Mouse (Mus musculus) embryonic facial prominence, embryonic 13.5 days (tissue): ENCODE results near the gene Nlrp6. TPM values are rescaled to one million over a fixed set of nuclear protein-coding genes. Genes with fewer than 3 reads are reported as not detected.
"Not testable (repeated sequence)": the region's sequence is repeated elsewhere in the genome, so short reads cannot be mapped to it uniquely, and the experiment has no call there.

ENCODE experiments used
- ATAC-seq: fragments of 200-750 bp; cut with Nextera tagmentation; 2 replicates; pipeline ENCODE4 v1.8.0; 2017; ENCODE audit warnings: low read depth; ENCODE audit not compliant: insufficient number of reproducible peaks, insufficient read depth, low FRiP score, low TSS enrichment
- H3K27ac ChIP-seq: fragments of 300-500 bp; sonication (generic); 2 replicates; pipeline ENCODE4 v1.5.1; 2015; ENCODE audit warnings: moderate library complexity, mild to moderate bottlenecking, inconsistent platforms
- H3K27me3 ChIP-seq: fragments of 300-500 bp; sonication (generic); 2 replicates; pipeline ENCODE4 v1.6.1; 2015; ENCODE audit warnings: mild to moderate bottlenecking, inconsistent platforms
- H3K36me3 ChIP-seq: fragments of 300-500 bp; sonication (generic); 2 replicates; pipeline ENCODE4 v1.6.1; 2015; ENCODE audit warnings: mild to moderate bottlenecking, inconsistent platforms
- H3K4me1 ChIP-seq: fragments of 300-500 bp; sonication (generic); 2 replicates; pipeline ENCODE4 v1.6.1; 2015; ENCODE audit warnings: inconsistent platforms
- H3K4me2 ChIP-seq: fragments of 300-500 bp; sonication (generic); 2 replicates; pipeline ENCODE4 v1.6.1; 2015; ENCODE audit warnings: moderate library complexity, mild to moderate bottlenecking, inconsistent platforms
- H3K4me3 ChIP-seq: fragments of 300-500 bp; sonication (generic); 2 replicates; pipeline ENCODE4 v1.5.1; 2015; ENCODE audit warnings: mild to moderate bottlenecking, inconsistent platforms
- H3K9ac ChIP-seq: fragments of 300-500 bp; sonication (generic); 2 replicates; pipeline ENCODE4 v1.6.1; 2015; ENCODE audit warnings: mild to moderate bottlenecking, inconsistent platforms
- H3K9me3 ChIP-seq: fragments of 300-500 bp; sonication (generic); 2 replicates; pipeline ENCODE4 v1.6.1; 2016; ENCODE audit warnings: inconsistent platforms
- WGBS: fragments of 180-500 bp; shearing (Covaris S2); methylation state at CpG from one replicate; pipeline ENCODE4 v1.1.7; 2015; ENCODE audit warnings: mixed read lengths; 5-methylcytosine and 5-hydroxymethylcytosine counted together
- polyA plus RNA-seq: library from polyadenylated mRNA; unstranded; fragments of >200 nt; fragmentation: Nextera tagmentation; extraction: Ambion mirVana; gene quantifications from 2 replicates; pipeline ENCODE4 v1.2.1, GENCODE M21; 2015

Nlrp6 gene
- polyA plus RNA-seq, 1 experiment from 2014 or later = 0.20 TPM

DNA sequence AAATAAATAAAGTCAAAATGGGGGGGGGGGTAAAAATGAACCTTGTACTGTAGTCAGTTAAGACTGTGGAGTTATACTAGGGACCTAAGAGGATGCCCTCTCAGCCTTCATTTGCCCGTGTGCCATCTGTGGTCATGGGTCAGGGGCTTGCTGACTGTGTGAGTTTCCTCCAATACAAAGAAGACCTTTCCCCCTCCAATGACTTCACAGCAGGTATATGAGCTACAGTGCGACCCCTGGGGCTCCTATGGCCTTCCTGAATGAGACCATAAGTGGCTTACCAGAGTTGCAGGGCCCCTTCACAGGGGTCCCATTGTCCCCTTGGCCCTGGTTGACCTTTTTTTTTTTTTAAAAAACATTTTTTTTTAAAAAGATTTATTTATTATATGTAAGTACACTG, 40.7 kb downstream of the Nlrp6 start:
- Histone ChIP-seq H3K27me3 (no peaks in the 10 kb centered on the region), H3K4me1 (peaks cover 16% of the 10 kb centered on the region), H3K27ac (no peak overlapping the region), H3K4me3 (no peak overlapping the region), H3K4me2 (no peak overlapping the region), H3K9ac (no peak overlapping the region), H3K36me3 (no peaks in the 10 kb centered on the region), H3K9me3 (no peaks in the 10 kb centered on the region)
- no peak for ATAC-seq
- WGBS = 54% methylated on average over 2 of the region's 2 CpGs

DNA sequence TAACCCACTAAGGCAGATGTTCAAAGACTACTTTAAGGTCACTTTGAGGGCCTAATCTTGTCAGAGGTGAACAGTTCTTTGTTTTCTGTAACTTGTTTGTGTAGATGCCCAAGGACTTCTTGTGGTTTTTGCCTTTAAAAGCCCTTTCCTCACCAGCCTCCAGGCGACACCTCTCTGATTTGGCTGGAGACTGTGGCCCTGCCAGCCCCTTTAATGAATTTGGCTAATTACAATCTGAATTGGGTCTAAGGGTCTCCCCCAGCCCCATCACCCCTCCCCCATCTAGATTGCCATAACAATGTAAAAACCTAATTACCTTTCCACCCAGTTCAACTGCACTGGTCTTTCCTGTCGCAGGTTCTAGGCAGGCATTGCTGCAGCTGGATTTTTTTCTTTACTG, 42.0 kb downstream of the Nlrp6 start:
- no peaks in the 10 kb centered on the region for H3K9me3 ChIP-seq
- WGBS = 68% methylated on average over 2 of the region's 2 CpGs

DNA sequence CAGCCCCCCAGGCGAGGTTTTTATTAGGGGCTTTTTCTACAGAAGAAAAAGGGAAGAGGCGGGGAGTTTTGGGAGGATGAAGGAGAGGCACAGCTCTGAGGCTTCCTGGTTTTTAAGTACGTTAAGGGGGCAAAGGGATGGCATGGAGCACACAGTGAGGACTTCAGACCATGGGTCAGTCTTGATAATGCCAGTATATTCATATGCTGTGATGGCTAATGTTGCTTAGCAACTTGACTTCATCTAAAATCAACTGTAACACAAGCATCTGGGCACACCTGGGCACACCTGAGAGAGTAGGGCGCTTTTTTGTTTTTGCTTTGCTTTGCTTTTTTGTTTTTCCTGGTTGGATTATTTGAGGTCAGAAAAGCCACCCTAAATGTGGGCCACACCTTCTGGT, 46.2 kb downstream of the Nlrp6 start, which contains the start of gene Ifitm1:
TSS of gene Ifitm1 (plus strand) at position 301 of the 400 bp plus-strand sequence.
- H3K27me3 ChIP-seq = no peaks in the 10 kb centered on the region
- H3K9me3 ChIP-seq = no peaks in the 10 kb centered on the region
- no peak within 1 kb of the TSS for H3K9ac ChIP-seq
- no peaks in the 10 kb centered on the region for H3K36me3 ChIP-seq
- H3K4me2 ChIP-seq = peak within 1 kb of the TSS; percentile 53
- H3K4me1 ChIP-seq = peaks cover 33% of the 10 kb centered on the region
- ATAC-seq = no peak
- 85% methylated on average over 4 of the region's 4 CpGs for WGBS
- peak within 1 kb of the TSS; percentile 27 for H3K4me3 ChIP-seq
- H3K27ac ChIP-seq = peak within 1 kb of the TSS; percentile 85

More for the DNA sequence above, 42.0 kb downstream of the Nlrp6 start:
- no peak for ATAC-seq
- H3K4me1 ChIP-seq = peaks cover 16% of the 10 kb centered on the region
- H3K4me3 ChIP-seq = no peak overlapping the region
- H3K9ac ChIP-seq = no peak overlapping the region
- H3K27me3 ChIP-seq = no peaks in the 10 kb centered on the region
- H3K4me2 ChIP-seq = no peak overlapping the region
- H3K27ac ChIP-seq = no peak overlapping the region
- H3K36me3 ChIP-seq = no peaks in the 10 kb centered on the region

DNA sequence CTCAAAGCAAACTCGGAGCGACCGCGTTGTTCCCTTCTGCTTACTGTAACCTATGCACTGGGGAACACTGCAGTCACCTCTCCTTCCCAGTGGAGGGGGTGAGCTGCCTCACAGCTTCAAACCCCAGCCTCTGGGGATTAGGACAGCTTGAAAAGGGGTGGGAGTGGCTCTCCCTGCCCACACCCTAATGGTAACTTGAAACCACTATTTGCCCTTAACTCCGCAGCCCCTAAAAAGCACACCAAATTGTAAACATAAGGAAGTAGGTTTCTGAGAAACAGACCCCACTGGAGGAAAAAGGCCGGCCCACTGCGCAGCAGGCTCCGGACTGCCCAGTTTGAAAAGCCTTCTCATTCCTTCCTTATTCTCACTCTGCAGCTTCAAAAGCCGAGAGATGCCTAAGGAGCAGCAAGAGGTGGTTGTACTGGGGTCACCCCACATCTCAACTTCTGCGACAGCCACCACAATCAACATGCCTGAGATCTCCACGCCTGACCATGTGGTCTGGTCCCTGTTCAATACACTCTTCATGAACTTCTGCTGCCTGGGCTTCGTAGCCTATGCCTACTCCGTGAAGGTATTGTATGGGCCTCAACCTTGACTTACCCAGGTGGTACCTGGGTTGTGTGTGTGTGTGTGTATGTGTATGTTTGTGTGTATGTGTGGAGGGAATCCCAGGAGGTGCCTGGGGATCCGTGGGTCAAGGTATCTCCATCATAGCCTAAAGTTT, 47.3 kb downstream of the Nlrp6 start:
- Histone ChIP-seq H3K9me3 (no peaks in the 10 kb centered on the region), H3K9ac (no peak overlapping the region), H3K27me3 (no peaks in the 10 kb centered on the region), H3K36me3 (no peaks in the 10 kb centered on the region), H3K4me2 (peak overlapping the region; percentile 53), H3K27ac (peak overlapping the region; percentile 85), H3K4me1 (peaks cover 35% of the 10 kb centered on the region), H3K4me3 (peak overlapping the region; percentile 27)
- 8% methylated on average over 14 of the region's 14 CpGs for WGBS
- peak; percentile 61; the same call in 1 of the 2 replicates for ATAC-seq

- H3K27me3 ChIP-seq, H3K4me3 ChIP-seq, H3K9me3 ChIP-seq, ATAC-seq, H3K27ac ChIP-seq, H3K36me3 ChIP-seq, H3K9ac ChIP-seq: not testable (repeated sequence)
- 37% methylated on average over 3 of the region's 3 CpGs for WGBS
- Histone ChIP-seq H3K4me1 (peaks cover 41% of the 10 kb centered on the region), H3K4me2 (peak overlapping the region; percentile 53)
These were observed 48.0 kb downstream of the Nlrp6 start for GRCm38 (mm10) chr7:140968710-140969109.

DNA sequence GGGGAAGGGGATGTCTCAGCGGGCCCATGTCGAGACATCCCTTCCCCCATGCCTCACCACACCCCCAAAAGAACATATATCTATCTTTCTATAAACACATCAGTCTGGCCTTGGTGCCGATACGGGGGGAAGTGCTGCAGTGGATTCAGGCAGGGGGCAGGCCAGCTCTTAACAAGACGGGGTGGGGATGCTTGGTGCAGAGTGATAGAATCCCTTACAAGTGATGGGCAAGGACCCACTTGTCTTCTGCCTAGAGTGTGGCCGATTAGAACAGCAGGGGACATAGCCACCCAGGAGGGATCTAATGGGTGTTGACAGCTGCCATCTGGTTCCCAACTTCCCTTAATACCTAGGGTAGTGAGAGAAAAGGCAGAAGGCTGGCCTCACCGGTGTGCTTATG, 50.2 kb downstream of the Nlrp6 start:
- Histone ChIP-seq H3K27me3 (no peaks in the 10 kb centered on the region), H3K36me3 (no peaks in the 10 kb centered on the region), H3K27ac (peak overlapping the region; percentile 65), H3K9ac (no peak overlapping the region), H3K4me1 (peaks cover 54% of the 10 kb centered on the region), H3K9me3 (no peaks in the 10 kb centered on the region), H3K4me2 (no peak overlapping the region), H3K4me3 (no peak overlapping the region)
- ATAC-seq = no peak
- 46% methylated on average over 7 of the region's 7 CpGs for WGBS

GRCm38 (mm10) chr7:140971479-140972171, 50.9 kb downstream of the Nlrp6 start:
- peak; percentile 58; the same call in 1 of the 2 replicates for ATAC-seq
- Histone ChIP-seq H3K4me2 (no peak overlapping the region), H3K36me3 (no peaks in the 10 kb centered on the region), H3K9me3 (no peaks in the 10 kb centered on the region), H3K4me1 (peaks cover 54% of the 10 kb centered on the region), H3K4me3 (no peak overlapping the region), H3K27me3 (no peaks in the 10 kb centered on the region), H3K9ac (no peak overlapping the region), H3K27ac (peak overlapping the region; percentile 65)
- WGBS = 59% methylated on average over 8 of the region's 8 CpGs

DNA sequence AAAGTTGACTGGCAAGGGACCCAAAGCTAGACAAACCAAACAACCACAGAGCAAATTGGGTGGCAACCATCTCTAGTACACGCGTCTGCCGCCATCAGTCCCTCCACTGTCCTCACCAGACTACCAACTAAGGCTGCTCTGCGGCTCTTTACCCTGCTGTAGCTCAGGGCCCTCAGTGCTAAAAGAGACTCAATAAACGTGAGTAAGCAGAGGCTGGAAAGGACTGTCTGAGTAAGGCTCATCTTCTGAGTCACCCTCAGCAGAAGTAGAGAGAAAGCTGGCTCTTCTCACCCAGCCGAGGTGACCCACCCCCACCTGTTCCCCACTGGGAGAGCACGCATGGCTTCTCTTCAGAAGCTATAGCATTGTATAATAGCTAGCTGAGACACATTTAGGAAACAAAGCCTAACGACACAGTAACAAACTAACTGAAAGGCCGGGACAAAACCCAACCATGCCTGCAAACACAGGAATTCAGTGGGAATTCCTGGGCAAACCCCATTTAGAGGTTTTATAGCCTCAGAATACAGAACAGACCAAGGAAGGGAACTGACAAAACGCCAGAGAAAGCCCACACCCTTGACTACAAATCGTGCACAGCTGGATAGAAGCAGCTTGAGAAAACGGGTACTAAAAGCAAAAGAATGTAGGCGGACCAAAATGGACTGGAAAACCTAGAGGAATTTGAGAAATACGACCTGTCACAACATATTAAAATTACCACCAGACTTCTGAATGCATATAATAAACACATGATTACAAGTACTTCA, 52.9 kb downstream of the Nlrp6 start:
- Histone ChIP-seq H3K27me3 (no peaks in the 10 kb centered on the region), H3K27ac (peak overlapping the region; percentile 79), H3K9ac (no peak overlapping the region), H3K4me3 (no peak overlapping the region), H3K36me3 (no peaks in the 10 kb centered on the region), H3K9me3 (no peaks in the 10 kb centered on the region), H3K4me1 (peaks cover 39% of the 10 kb centered on the region), H3K4me2 (no peak overlapping the region)
- WGBS = 25% methylated on average over 14 of the region's 14 CpGs
- ATAC-seq = no peak

GRCm38 (mm10) chr7:140974940-140975339, 54.2 kb downstream of the Nlrp6 start:
- H3K9ac ChIP-seq = no peak overlapping the region
- WGBS = 23% methylated on average over 9 of the region's 9 CpGs
- no peak overlapping the region for H3K4me3 ChIP-seq

DNA sequence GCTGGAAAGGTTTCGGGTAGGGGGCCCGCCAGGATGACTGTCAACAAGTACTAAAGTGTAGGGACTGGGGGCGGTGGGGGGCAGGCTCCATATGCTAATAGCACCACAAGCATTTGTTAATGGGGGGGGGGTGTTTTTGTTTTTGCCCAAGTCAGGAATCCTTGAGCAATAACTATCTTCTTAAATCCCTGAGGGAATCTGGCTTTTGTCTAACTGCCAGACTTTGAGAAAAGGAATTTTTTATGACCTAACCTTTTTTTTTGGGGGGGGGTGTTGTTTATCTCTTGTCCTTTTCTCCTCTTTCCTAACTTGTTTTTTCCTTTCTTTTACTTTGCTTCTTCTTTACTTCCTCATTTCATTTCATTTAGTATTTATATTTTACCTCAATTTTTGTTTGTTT, 54.8 kb downstream of the Nlrp6 start:
- Histone ChIP-seq H3K4me1 (peaks cover 36% of the 10 kb centered on the region), H3K9ac (no peak overlapping the region), H3K36me3 (no peaks in the 10 kb centered on the region), H3K27me3 (no peaks in the 10 kb centered on the region), H3K27ac (0 out of 2 replicates have a peak overlapping the region, but pooled peaks have one; percentile 16), H3K4me2 (peak overlapping the region; percentile 5; the same call in 1 of the 2 replicates), H3K4me3 (no peak overlapping the region), H3K9me3 (no peaks in the 10 kb centered on the region)
- 38% methylated on average over 3 of the region's 3 CpGs for WGBS
- no peak for ATAC-seq

More at GRCm38 (mm10) chr7:140974940-140975339, 54.2 kb downstream of the Nlrp6 start:
- no peak for ATAC-seq
- Histone ChIP-seq H3K4me2 (peak overlapping the region; percentile 5; the same call in 1 of the 2 replicates), H3K36me3 (no peaks in the 10 kb centered on the region), H3K27me3 (no peaks in the 10 kb centered on the region), H3K27ac (peak overlapping the region; percentile 16; the same call in 1 of the 2 replicates), H3K9me3 (no peaks in the 10 kb centered on the region), H3K4me1 (peaks cover 36% of the 10 kb centered on the region)

DNA sequence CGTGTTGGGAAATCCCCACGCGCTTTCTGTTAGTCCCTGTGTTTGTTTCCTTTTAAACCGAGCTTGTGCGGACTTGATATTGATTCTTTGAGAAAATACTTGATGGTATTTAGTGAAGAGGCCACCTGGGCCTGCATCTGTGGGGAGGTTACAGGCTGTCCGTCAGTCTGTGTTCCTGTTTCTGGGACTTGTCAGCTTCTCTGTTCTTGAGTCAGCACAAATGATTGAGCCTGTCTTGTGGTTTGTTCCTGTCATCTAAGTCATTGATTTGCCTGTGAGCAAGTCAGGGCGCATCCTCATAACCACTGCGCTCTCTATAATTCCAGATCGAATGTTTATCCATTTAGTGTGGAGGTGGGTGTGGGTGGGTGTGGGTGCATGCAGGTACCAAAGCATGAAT, 56.0 kb downstream of the Nlrp6 start:
- H3K4me3 ChIP-seq, H3K36me3 ChIP-seq, H3K27me3 ChIP-seq, H3K9me3 ChIP-seq, H3K9ac ChIP-seq, H3K27ac ChIP-seq, ATAC-seq, H3K4me2 ChIP-seq: not testable (repeated sequence)
- H3K4me1 ChIP-seq = peaks cover 24% of the 10 kb centered on the region
- WGBS = 80% methylated on average over 9 of the region's 9 CpGs
